Mouse (Mus musculus) kidney, embryonic 14.5 days (tissue): ENCODE measurements around the gene Smim11. TPM values are rescaled to one million over a fixed set of nuclear protein-coding genes. Genes with fewer than 3 reads are reported as not detected.

Source experiments
- ATAC-seq: fragments of 200-750 bp; cut with Nextera tagmentation; 2 replicates; pipeline ENCODE4 v1.8.0; 2017; ENCODE audit warnings: moderate number of reproducible peaks, mild to moderate bottlenecking, moderate TSS enrichment, moderate library complexity; ENCODE audit not compliant: low FRiP score, low TSS enrichment
- H3K27ac ChIP-seq: fragments of 300-500 bp; sonication (generic); 2 replicates; pipeline ENCODE4 v1.5.1; 2014; ENCODE audit warnings: low read depth, mild to moderate bottlenecking, low read length, moderate library complexity, mixed read lengths
- H3K27me3 ChIP-seq: fragments of 300-500 bp; sonication (generic); 2 replicates; pipeline ENCODE4 v1.6.1; 2014; ENCODE audit warnings: mild to moderate bottlenecking, low read length; ENCODE audit not compliant: control insufficient read depth, insufficient read depth
- H3K36me3 ChIP-seq: fragments of 300-500 bp; sonication (generic); 2 replicates; pipeline ENCODE4 v1.6.1; 2014; ENCODE audit warnings: low read length, mixed read lengths; ENCODE audit not compliant: control insufficient read depth, insufficient read depth
- H3K4me1 ChIP-seq: fragments of 300-500 bp; sonication (generic); 2 replicates; pipeline ENCODE4 v1.6.1; 2014; ENCODE audit warnings: low read length, mixed read lengths; ENCODE audit not compliant: control insufficient read depth, insufficient read depth
- H3K4me2 ChIP-seq: fragments of 300-500 bp; sonication (generic); replicated peaks from 2 replicates; pipeline ENCODE4 v1.6.1; 2014; ENCODE audit warnings: low read depth, mild to moderate bottlenecking, low read length
- H3K4me3 ChIP-seq: fragments of 300-500 bp; sonication (generic); 2 replicates; pipeline ENCODE4 v1.5.1; 2014; ENCODE audit warnings: mild to moderate bottlenecking, low read length
- H3K9ac ChIP-seq: fragments of 300-500 bp; sonication (generic); 2 replicates; pipeline ENCODE4 v1.6.1; 2014; ENCODE audit warnings: low read depth, mild to moderate bottlenecking, low read length, moderate library complexity
- H3K9me3 ChIP-seq: fragments of 300-500 bp; sonication (generic); 2 replicates; pipeline ENCODE4 v1.6.1; 2016; ENCODE audit warnings: low read length; ENCODE audit not compliant: control insufficient read depth
- WGBS: fragments of 180-500 bp; shearing (Covaris S2); extraction: QIAGEN DNeasy Blood & Tissue Kit; methylation state at CpG from one replicate; pipeline ENCODE4 v1.1.7; 2014; 5-methylcytosine and 5-hydroxymethylcytosine counted together
- polyA plus RNA-seq: library from polyadenylated mRNA; unstranded; fragments of >200 nt; fragmentation: Nextera tagmentation; extraction: Ambion mirVana; gene quantifications from 2 replicates; pipeline ENCODE4 v1.2.1, GENCODE M21; 2014

Gene Smim11
- polyA plus RNA-seq, 1 experiment from 2014 or later, result 125 TPM

DNA sequence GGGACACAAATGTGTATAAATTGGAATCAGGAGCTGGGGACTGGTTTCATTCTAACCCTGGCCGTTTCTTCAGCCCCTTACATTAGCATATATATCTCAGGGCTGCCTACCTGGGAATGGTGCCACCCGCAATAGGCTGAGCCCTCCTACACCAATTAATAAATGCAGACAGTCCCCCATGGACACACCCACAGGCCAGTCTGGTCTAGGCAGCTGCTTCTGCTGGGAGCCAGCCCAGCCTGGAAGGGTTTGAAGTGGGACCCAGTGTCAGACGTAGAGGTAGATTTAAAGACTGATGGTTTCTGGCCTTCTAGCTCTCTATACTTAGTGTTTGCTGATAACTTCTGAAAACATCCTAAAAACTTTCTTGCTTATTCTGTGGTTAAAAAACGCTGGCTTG lies 8.0 kb downstream of the Smim11 start:
- H3K27ac ChIP-seq, result no peak overlapping the region
- peaks cover 46% of the 10 kb centered on the region for H3K36me3 ChIP-seq
- ATAC-seq, result no peak
- H3K9me3 ChIP-seq, result no peaks in the 10 kb centered on the region
- no peaks in the 10 kb centered on the region for H3K4me1 ChIP-seq
- H3K27me3 ChIP-seq, result no peaks in the 10 kb centered on the region
- WGBS, result 70% methylated on average over 4 of the region's 4 CpGs
- no peak overlapping the region for H3K9ac ChIP-seq
- no peak overlapping the region for H3K4me2 ChIP-seq
- no peak overlapping the region for H3K4me3 ChIP-seq

DNA sequence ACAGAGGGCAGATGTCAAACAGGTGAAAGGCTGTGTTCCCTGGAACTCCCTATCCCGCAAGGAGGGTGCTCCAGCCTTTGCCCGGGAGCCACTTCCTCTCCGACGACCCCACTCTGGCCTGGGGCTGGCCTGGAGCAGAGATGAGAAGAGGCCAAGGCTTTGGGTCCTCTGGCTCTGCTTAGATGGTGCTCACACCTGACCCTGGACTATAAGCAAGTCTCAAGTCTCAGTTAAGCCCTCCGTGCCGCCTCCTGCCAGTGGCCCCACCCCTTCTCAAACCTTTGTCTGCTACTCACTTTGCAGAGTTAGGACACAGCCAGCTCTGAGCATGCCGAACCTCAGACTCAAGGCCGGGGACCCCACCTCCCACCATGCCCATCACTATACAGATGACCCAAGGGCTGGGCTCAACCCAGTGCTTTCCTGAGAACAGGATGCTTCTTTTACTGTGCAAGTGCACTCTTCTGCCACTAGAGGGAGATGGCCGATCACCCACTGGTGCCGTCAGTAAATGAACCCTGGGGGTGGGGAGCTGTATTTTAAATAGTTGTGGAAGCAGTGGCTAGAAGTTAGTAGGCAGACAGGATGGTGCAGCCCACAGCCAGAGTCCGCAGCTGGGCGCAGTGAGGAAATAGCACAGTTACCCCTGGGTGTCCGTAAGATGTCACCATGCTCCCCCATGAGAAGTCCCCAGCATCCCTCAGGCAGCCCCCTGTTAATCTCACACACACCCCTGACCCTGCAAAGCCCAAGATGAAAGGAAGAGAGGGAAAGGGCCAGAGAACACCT lies 13.1 kb downstream of the Smim11 start:
- ATAC-seq, result peak; percentile 65
- no peak overlapping the region for H3K4me2 ChIP-seq
- H3K9ac ChIP-seq, result no peak overlapping the region
- no peaks in the 10 kb centered on the region for H3K27me3 ChIP-seq
- peaks cover 22% of the 10 kb centered on the region for H3K36me3 ChIP-seq
- H3K4me3 ChIP-seq, result no peak overlapping the region
- 47% methylated on average over 13 of the region's 13 CpGs for WGBS
- no peak overlapping the region for H3K27ac ChIP-seq
- 0 out of 2 replicates have a peak, but pooled peaks cover 3% of the 10 kb centered on the region for H3K4me1 ChIP-seq
- no peaks in the 10 kb centered on the region for H3K9me3 ChIP-seq

DNA sequence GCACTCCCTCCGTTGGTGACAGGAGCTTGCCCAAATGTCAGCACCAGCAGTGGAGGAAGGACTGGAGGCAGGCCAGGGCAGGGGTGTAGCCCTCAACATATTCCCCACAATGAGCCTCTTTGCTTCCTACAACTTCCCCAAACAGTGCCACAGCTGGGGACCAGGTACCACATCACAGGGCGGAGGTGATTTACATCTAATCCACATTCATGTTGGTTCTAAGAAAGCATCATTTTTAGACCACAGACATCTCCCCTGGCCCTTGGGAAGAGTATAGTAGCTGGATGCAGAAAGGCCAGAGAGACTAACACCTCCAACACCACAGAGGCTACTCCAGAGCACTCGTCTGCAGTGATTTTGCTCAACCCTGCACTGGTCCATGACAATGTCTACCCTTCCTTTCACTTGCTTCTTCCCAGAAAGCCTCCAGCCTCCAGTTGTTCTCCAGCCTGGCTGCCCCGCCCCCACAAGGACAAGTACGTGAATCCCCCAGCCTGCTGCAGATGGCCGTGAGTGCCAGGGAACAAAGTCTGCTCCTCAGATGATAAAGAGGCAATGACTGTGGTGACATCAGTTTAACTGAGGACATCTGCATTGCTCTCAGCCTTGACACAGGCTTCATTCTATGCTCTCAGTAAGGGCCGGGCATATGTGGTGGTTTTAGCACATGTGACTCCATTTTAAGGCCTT lies 15.1 kb downstream of the Smim11 start:
- H3K9ac ChIP-seq, result no peak overlapping the region
- WGBS, result 73% methylated on average over 7 of the region's 7 CpGs
- no peaks in the 10 kb centered on the region for H3K9me3 ChIP-seq
- H3K27ac ChIP-seq, result no peak overlapping the region
- H3K36me3 ChIP-seq, result peaks cover 17% of the 10 kb centered on the region
- no peak overlapping the region for H3K4me2 ChIP-seq
- H3K27me3 ChIP-seq, result no peaks in the 10 kb centered on the region
- ATAC-seq, result no peak
- 0 out of 2 replicates have a peak, but pooled peaks cover 3% of the 10 kb centered on the region for H3K4me1 ChIP-seq
- no peak overlapping the region for H3K4me3 ChIP-seq

DNA sequence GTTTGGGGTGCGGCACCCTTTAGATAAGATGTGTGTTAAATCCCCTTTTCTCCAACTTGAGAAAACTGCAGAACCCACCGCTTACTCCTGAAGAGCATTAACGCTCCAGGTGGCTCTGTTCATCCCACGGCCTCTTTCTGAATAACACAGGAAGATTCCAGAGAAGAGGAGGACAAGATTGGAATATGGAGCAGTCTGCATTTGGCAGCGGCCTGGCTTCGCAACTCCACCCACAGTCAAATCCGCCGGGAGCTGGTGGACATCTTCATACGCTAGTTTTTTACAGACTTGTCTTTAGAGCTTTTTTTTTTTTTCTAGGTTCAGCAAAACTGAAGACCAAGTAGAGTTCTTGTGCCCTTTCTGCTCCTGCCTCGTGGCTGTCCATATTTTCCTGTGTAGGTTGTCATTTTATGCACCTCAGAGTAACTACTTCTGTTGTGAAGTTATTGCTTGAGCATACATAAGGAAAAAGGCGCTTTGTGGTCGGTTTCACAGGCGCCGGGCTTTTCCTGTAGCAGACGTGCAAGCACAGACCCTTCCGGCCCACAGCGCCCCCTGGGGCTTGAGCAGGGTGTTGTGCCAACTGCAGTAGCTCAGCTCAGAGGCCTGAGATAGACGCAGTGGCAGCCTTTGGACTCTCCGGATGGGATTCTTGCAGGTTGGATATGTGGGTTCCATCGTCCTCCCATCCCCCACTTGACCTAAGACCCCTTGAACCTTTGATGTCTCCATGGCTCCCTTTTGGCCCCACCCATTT lies 18.4 kb downstream of the Smim11 start:
- Histone ChIP-seq H3K27ac (no peak overlapping the region), H3K36me3 (0 out of 2 replicates have a peak, but pooled peaks cover 3% of the 10 kb centered on the region), H3K27me3 (no peaks in the 10 kb centered on the region), H3K9me3 (no peaks in the 10 kb centered on the region), H3K4me1 (0 out of 2 replicates have a peak, but pooled peaks cover 1% of the 10 kb centered on the region), H3K4me2 (no peak overlapping the region), H3K9ac (no peak overlapping the region), H3K4me3 (no peak overlapping the region)
- no peak for ATAC-seq
- WGBS, result 67% methylated on average over 20 of the region's 20 CpGs

GRCm38 (mm10) chr16:92320361-92320760 lies 19.3 kb downstream of the Smim11 start:
- no peaks in the 10 kb centered on the region for H3K4me1 ChIP-seq
- H3K27ac ChIP-seq, result no peak overlapping the region
- H3K4me2 ChIP-seq, result no peak overlapping the region
- no peaks in the 10 kb centered on the region for H3K9me3 ChIP-seq
- H3K9ac ChIP-seq, result no peak overlapping the region
- 84% methylated on average over 3 of the region's 3 CpGs for WGBS
- no peak overlapping the region for H3K4me3 ChIP-seq
- ATAC-seq, result no peak
- H3K36me3 ChIP-seq, result 0 out of 2 replicates have a peak, but pooled peaks cover 3% of the 10 kb centered on the region
- H3K27me3 ChIP-seq, result no peaks in the 10 kb centered on the region

DNA sequence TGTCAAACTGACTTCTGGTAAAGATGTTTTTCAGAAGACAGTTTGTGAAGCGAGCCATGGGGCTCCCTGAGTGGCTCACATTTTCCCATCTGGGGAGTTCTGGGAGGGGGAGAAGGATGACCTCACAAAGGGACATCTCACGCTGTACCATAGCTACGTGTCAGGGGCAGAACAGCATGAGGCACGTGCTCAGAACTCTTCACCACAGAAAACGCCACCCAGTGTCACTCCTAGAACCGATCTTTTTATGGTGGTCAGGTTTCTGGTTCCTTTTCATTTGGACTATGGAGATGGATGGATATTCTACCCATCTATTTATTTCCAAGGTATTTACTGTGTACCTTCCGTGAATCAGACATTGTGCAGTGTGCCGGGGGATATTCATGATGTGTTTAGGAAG lies 20.3 kb downstream of the Smim11 start, which contains the start of gene Fam243:
Gene Fam243, minus strand, starts transcription at position 101 of the 400 bp plus-strand sequence.
- Histone ChIP-seq H3K9me3 (no peaks in the 10 kb centered on the region), H3K9ac (no peak within 1 kb of the TSS), H3K4me3 (no peak within 1 kb of the TSS), H3K27me3 (no peaks in the 10 kb centered on the region), H3K27ac (no peak within 1 kb of the TSS), H3K36me3 (0 out of 2 replicates have a peak, but pooled peaks cover under 1% of the 10 kb centered on the region), H3K4me2 (no peak within 1 kb of the TSS), H3K4me1 (no peaks in the 10 kb centered on the region)
- 88% methylated on average over 8 of the region's 8 CpGs for WGBS
- ATAC-seq, result no peak

- 59% methylated on average over 7 of the region's 7 CpGs for WGBS
- Histone ChIP-seq H3K4me3 (no peak overlapping the region), H3K4me2 (no peak overlapping the region), H3K4me1 (no peaks in the 10 kb centered on the region), H3K9me3 (no peaks in the 10 kb centered on the region), H3K36me3 (no peaks in the 10 kb centered on the region), H3K27ac (no peak overlapping the region), H3K27me3 (no peaks in the 10 kb centered on the region), H3K9ac (no peak overlapping the region)
- no peak for ATAC-seq
These were observed 23.4 kb downstream of the Smim11 start for GRCm38 (mm10) chr16:92324309-92325061.

GRCm38 (mm10) chr16:92325062-92325406 lies 23.9 kb downstream of the Smim11 start:
- no peak for ATAC-seq
- no peaks in the 10 kb centered on the region for H3K27me3 ChIP-seq
- no peak overlapping the region for H3K4me3 ChIP-seq
- H3K4me1 ChIP-seq, result no peaks in the 10 kb centered on the region
- WGBS, result 79% methylated on average over 1 of the region's 1 CpGs
- H3K27ac ChIP-seq, result no peak overlapping the region
- H3K9ac ChIP-seq, result no peak overlapping the region
- H3K9me3 ChIP-seq, result no peaks in the 10 kb centered on the region
- no peaks in the 10 kb centered on the region for H3K36me3 ChIP-seq
- H3K4me2 ChIP-seq, result no peak overlapping the region
